Mouse (Mus musculus) liver, embryonic 11.5 days (tissue): Measurements from ENCODE around the gene Mtx1. TPM values are rescaled to one million over a fixed set of nuclear protein-coding genes. Genes with fewer than 3 reads are reported as not detected.

Experiments used
- ATAC-seq: fragments of 200-750 bp; cut with Nextera tagmentation; replicated peaks from 2 replicates; pipeline ENCODE4 v1.8.0; 2017; ENCODE audit warnings: moderate number of reproducible peaks, mild to moderate bottlenecking, moderate TSS enrichment, moderate library complexity; ENCODE audit not compliant: low FRiP score
- DNase-seq: peaks from one replicate; pipeline ENCODE4 v3.0.0-alpha.2; 2017; ENCODE audit warnings: low spot score
- H3K27ac ChIP-seq: fragments of 300-500 bp; sonication (generic); 2 replicates; pipeline ENCODE4 v1.5.1; 2014; ENCODE audit warnings: mild to moderate bottlenecking, low read depth, low read length, control low read depth
- H3K27me3 ChIP-seq: fragments of 300-500 bp; sonication (generic); replicated peaks from 2 replicates; pipeline ENCODE4 v1.6.1; 2014; ENCODE audit warnings: low read length, mixed read lengths; ENCODE audit not compliant: control insufficient read depth, insufficient read depth
- H3K36me3 ChIP-seq: fragments of 300-500 bp; sonication (generic); 2 replicates; pipeline ENCODE4 v1.6.1; 2014; ENCODE audit warnings: mild to moderate bottlenecking, low read length, moderate library complexity, mixed read lengths; ENCODE audit not compliant: control insufficient read depth, insufficient read depth
- H3K4me1 ChIP-seq: fragments of 300-500 bp; sonication (generic); replicated peaks from 2 replicates; pipeline ENCODE4 v1.6.1; 2014; ENCODE audit warnings: low read length, mixed read lengths; ENCODE audit not compliant: control insufficient read depth, insufficient read depth
- H3K4me2 ChIP-seq: fragments of 300-500 bp; sonication (generic); 2 replicates; pipeline ENCODE4 v1.6.1; 2014; ENCODE audit warnings: mild to moderate bottlenecking, control low read depth, moderate library complexity
- H3K4me3 ChIP-seq: fragments of 300-500 bp; sonication (generic); 2 replicates; pipeline ENCODE4 v1.5.1; 2014; ENCODE audit warnings: low read depth, low read length, control low read depth
- H3K9ac ChIP-seq: fragments of 300-500 bp; sonication (generic); 2 replicates; pipeline ENCODE4 v1.6.1; 2014; ENCODE audit warnings: low read depth, low read length, control low read depth
- H3K9me3 ChIP-seq: fragments of 300-500 bp; sonication (generic); 2 replicates; pipeline ENCODE4 v1.6.1; 2016; ENCODE audit warnings: low read length, inconsistent platforms, mixed read lengths; ENCODE audit not compliant: control insufficient read depth
- WGBS: fragments of 180-500 bp; shearing (Covaris S2); extraction: QIAGEN DNeasy Blood & Tissue Kit; methylation state at CpG from one replicate; pipeline ENCODE4 v1.1.7; 2014; 5-methylcytosine and 5-hydroxymethylcytosine counted together
- polyA plus RNA-seq: library from polyadenylated mRNA; unstranded; fragments of >200 nt; fragmentation: Nextera tagmentation; extraction: Ambion mirVana; gene quantifications from 2 replicates; pipeline ENCODE4 v1.2.1, GENCODE M21; 2014

The Mtx1 gene
- polyA plus RNA-seq, 1 experiment from 2014 or later = 219 TPM

DNA sequence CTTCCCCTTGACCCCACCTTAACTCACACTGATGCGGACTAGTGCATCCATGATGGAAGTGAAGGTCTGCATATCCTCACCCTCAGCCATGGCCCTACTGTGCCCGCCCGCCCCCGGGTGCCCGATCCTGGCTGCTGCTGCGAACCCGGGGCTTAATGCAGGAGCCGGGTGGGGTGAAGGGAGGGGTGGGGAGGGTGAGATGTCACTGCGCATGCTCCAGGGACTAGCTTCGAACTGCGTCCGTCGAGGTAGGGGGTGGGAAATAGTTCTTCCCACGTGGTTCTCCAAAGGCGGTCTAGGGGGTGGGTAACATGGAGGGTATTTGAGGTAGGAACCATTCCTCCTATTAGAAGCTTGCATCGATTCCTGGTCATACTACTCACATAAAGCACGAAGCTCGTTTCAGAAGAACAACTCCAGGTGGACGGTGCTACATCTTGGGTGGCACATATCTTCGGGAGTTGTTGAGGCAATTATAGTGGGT is 18.8 kb upstream of the Mtx1 start, which contains the start of gene Krtcap2:
Gene Krtcap2, plus strand, starts transcription at position 279 of the 484 bp plus-strand sequence.
- Histone ChIP-seq H3K4me3 (peak within 1 kb of the TSS; percentile 75), H3K4me1 (peaks cover 34% of the 10 kb centered on the region), H3K4me2 (peak within 1 kb of the TSS; percentile 84), H3K27ac (0 out of 2 replicates have a peak within 1 kb of the TSS, but pooled peaks have one; percentile 6), H3K9ac (peak within 1 kb of the TSS; percentile 73), H3K27me3 (peaks cover 24% of the 10 kb centered on the region), H3K36me3 (no peaks in the 10 kb centered on the region), H3K9me3 (no peaks in the 10 kb centered on the region)
- WGBS = 6% methylated on average over 20 of the region's 20 CpGs
- ATAC-seq (peak; percentile 4; the same call in 1 of the 2 replicates), DNase-seq (no peak)

DNA sequence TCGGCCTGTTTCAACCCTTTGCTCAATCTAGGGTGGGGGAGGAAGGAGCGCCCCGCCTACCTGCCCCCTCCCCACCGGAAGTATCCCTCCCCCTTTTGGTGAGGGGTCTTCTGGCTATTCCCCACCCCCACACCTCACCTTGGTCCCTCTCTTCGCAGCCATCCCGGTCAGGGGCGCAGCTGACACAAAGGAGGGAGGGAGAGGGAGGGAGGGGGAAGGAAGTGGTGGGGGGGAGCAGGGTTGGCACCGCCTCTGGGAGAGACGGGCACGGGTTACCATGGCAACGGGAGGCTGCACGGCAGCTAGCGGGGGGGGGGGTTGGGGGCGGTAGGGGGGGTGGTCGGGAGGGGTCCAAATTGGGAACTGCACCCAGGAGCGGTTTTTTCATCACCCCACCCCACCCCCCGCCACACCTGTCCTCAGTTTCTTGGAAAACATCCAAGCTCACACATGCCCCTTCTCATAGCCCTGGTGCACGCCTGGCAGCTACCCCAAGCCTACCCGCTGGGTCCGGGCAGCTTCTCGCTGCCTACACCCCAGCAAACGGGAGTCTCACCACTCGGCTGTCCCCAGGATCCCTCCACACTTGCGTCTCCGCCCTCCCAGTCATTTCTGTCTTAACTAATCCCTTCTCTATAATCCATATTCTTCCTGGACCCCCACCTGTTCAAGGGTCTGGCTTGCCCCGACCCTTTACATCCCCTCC is 18.2 kb upstream of the Mtx1 start:
- Histone ChIP-seq H3K9me3 (no peaks in the 10 kb centered on the region), H3K36me3 (no peaks in the 10 kb centered on the region), H3K27ac (no peak overlapping the region), H3K4me2 (peak overlapping the region; percentile 84), H3K4me3 (peak overlapping the region; percentile 75), H3K4me1 (peaks cover 31% of the 10 kb centered on the region), H3K27me3 (peaks cover 24% of the 10 kb centered on the region), H3K9ac (no peak overlapping the region)
- no peak for DNase-seq
- no peak for ATAC-seq
- 3% methylated on average over 23 of the region's 26 CpGs for WGBS

DNA sequence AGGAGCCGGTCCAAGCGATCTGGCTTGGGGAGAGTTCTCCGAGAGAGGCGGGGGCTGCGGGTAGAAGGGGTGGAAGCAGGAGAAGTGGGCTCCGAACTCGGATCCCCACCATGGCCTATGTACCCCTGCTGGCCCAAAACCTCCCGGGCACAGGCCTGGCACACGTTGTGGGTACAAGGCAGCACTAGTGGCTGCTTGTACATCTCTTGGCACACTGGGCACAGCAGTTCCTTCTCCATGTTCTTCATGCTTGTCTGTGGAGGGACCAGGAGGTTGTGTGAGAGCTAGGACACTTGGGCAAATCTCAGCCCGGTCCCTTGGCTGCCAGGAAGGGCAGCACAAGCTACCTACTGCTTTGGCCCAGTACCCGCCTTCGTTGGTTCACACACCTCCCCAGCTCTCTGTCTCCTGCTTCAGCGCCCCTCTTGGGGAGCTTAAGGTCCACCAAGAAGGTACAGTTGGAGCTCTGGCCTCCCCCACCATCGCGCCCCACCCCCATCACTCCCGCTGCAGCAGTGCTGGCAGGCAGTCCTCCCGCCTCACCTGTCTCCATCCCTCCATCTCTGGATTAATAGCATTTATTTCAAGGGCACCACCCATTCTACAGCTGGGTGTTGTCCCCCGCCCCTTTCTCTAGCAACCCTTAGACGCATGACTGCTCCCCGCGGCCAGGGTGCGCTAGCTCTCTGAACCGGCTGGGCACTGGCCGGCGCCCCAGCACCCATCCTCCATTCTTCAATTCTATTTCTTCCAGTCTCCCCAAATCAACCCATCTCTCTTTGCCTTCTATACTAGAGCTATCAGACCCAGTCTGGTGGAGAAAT is 17.5 kb upstream of the Mtx1 start:
- peak overlapping the region; percentile 75 for H3K4me3 ChIP-seq
- DNase-seq (no peak), ATAC-seq (no peak)
- H3K36me3 ChIP-seq = no peaks in the 10 kb centered on the region
- peaks cover 24% of the 10 kb centered on the region for H3K27me3 ChIP-seq
- H3K27ac ChIP-seq = no peak overlapping the region
- peak overlapping the region; percentile 84 for H3K4me2 ChIP-seq
- H3K4me1 ChIP-seq = peaks cover 31% of the 10 kb centered on the region
- WGBS = 18% methylated on average over 25 of the region's 25 CpGs
- no peak overlapping the region for H3K9ac ChIP-seq
- H3K9me3 ChIP-seq = no peaks in the 10 kb centered on the region

DNA sequence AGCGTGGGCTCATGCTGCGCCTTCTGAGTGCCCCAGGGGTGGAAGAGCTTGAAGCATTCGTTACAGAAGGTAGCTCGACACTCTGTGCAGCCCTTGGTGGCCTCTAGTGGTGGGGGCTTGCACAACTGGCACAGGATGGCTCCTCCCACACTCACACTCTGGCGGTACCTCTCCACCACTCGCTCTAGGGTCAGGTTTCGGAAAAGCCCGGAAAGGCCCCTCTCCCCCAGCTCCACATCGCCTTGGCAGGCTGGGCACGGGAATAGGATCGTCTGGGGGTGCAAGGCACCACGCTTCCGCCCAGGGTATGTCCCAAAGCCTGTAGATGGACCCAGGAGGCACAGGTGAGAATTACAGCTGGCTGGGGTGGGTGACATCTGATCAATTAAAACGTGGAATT is 16.7 kb upstream of the Mtx1 start:
- H3K4me1 ChIP-seq = peaks cover 31% of the 10 kb centered on the region
- 0 out of 2 replicates have a peak overlapping the region, but pooled peaks have one; percentile 20 for H3K9ac ChIP-seq
- ATAC-seq (no peak; the same call in 1 of the 2 replicates), DNase-seq (no peak)
- no peaks in the 10 kb centered on the region for H3K36me3 ChIP-seq
- WGBS = 19% methylated on average over 14 of the region's 14 CpGs
- H3K27me3 ChIP-seq = peaks cover 24% of the 10 kb centered on the region
- H3K27ac ChIP-seq = no peak overlapping the region
- no peaks in the 10 kb centered on the region for H3K9me3 ChIP-seq
- peak overlapping the region; percentile 15; the same call in 1 of the 2 replicates for H3K4me3 ChIP-seq
- peak overlapping the region; percentile 44 for H3K4me2 ChIP-seq

DNA sequence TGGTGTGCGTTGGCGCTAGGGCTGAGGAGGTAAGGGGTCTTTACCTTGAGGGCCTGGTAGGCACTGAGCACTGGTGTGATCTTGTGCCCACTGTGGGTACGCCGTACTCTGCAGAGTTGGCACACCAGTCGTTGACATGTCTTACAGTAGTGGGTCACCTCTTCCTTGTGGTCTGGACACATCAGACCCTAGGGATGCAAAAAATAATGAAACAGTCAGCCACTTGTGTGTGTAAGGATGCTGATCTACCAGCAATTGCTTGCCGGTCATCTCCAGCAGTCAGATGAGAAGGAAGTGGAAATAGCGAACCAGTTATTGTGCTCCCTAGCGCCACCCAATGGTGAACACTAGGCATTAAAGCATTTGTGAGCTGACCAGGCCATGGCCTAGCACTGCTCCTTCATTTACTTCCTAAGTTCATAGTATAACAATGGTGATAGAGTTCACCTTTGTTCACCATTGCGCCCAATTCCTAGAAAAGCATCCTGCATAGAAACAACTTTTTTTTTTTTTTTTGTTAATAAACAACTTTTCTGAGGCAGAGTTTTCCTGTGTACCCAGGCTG is 15.5 kb upstream of the Mtx1 start:
- Histone ChIP-seq H3K4me1 (peaks cover 29% of the 10 kb centered on the region), H3K9ac (no peak overlapping the region), H3K4me2 (no peak overlapping the region), H3K9me3 (no peaks in the 10 kb centered on the region), H3K4me3 (no peak overlapping the region), H3K27me3 (peaks cover 24% of the 10 kb centered on the region), H3K36me3 (no peaks in the 10 kb centered on the region), H3K27ac (no peak overlapping the region)
- ATAC-seq (no peak), DNase-seq (no peak)
- WGBS = 67% methylated on average over 9 of the region's 9 CpGs

DNA sequence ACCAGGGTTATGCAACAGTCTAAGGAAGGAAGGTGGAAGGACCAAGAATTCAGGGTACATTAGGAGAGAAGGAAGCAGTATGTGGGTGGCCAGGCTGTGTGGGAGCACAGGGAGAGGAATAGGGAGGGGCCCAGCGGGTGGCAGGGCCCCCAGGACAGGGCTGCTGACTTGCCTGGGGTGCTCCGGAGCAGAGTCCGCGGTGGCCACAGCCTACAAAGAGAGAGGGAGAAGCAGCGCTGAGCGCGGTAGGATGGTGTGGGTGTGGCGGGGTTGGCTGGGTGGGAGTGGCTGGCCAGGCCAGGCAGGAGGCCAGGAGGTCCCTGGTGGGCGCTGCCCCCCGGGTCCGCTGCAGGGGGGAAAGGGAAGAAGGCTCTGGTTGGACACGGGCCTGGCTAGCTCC is 11.6 kb upstream of the Mtx1 start:
- H3K4me2 ChIP-seq = no peak overlapping the region
- no peak overlapping the region for H3K27ac ChIP-seq
- H3K36me3 ChIP-seq = no peaks in the 10 kb centered on the region
- H3K9me3 ChIP-seq = no peaks in the 10 kb centered on the region
- ATAC-seq (no peak), DNase-seq (no peak)
- H3K4me3 ChIP-seq = no peak overlapping the region
- peaks cover 6% of the 10 kb centered on the region for H3K27me3 ChIP-seq
- H3K4me1 ChIP-seq = peaks cover 3% of the 10 kb centered on the region; the same call in 1 of the 2 replicates
- no peak overlapping the region for H3K9ac ChIP-seq
- whole genome bisulfite sequencing = 57% methylated on average over 12 of the region's 12 CpGs

DNA sequence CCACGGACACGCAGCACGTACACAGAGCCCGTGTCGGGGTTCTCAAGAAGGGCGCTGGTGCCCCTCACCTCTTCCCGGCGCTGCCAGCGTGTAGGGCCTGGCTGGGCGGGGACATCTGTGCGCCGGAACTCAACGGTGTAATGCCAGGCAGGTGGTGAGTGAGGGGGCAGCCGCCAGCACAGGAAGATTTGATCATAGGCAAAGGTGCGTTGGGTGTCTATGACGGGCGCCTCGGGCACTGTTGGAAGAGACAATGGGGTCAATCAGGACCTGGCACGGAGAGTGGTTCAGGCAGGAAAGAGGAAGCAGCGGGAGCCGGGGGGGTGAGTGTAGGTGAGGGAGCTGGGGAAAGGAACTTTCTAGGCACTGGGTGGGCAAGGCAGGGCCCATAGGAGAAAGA is 10.8 kb upstream of the Mtx1 start:
- H3K27ac ChIP-seq = no peak overlapping the region
- H3K27me3 ChIP-seq = peaks cover 4% of the 10 kb centered on the region
- no peak overlapping the region for H3K4me3 ChIP-seq
- 87% methylated on average over 21 of the region's 21 CpGs for WGBS
- DNase-seq (no peak), ATAC-seq (no peak)
- H3K4me2 ChIP-seq = no peak overlapping the region
- no peaks in the 10 kb centered on the region for H3K9me3 ChIP-seq
- H3K9ac ChIP-seq = no peak overlapping the region
- no peaks in the 10 kb centered on the region; the same call in 1 of the 2 replicates for H3K4me1 ChIP-seq
- H3K36me3 ChIP-seq = no peaks in the 10 kb centered on the region

DNA sequence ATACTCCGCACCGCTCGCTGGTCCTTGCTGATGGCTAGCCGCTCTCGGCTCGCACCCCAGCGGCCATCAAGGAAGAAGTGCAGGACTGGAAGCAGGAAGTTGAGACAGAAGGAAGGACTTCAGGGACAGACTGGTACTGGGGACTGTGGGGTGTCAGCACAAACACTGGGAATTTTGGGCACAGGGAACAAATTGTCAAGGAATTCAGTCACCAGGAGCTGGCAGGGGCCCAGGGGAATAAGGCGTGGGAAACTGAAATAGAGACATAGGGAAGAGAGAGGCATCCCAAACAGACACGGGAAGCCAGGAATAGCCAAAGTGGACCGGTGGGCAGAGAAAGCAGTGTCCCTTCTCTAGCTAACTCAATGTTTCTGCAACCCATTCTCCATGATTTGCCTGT is 9.6 kb upstream of the Mtx1 start:
- Histone ChIP-seq H3K9me3 (no peaks in the 10 kb centered on the region), H3K4me3 (no peak overlapping the region), H3K4me1 (no peaks in the 10 kb centered on the region; the same call in 1 of the 2 replicates), H3K27ac (no peak overlapping the region), H3K9ac (no peak overlapping the region), H3K27me3 (peaks cover 8% of the 10 kb centered on the region), H3K4me2 (no peak overlapping the region), H3K36me3 (no peaks in the 10 kb centered on the region)
- no peak for ATAC-seq
- WGBS = 83% methylated on average over 10 of the region's 10 CpGs
- no peak for DNase-seq
